Mouse (Mus musculus) kidney, postnatal 4 days (tissue): Measurements from ENCODE around the gene Vmn1r73.

ENCODE experiments used
- DNase-seq, 2 experiments: peaks; one replicate each; pipeline ENCODE4 v3.0.0; 2021; ENCODE audit warnings: mixed read lengths in 2 of 2

Vmn1r73 gene

GRCm38 (mm10) chr7:11729966-11730365, at the start of gene Vmn1r73:
TSS of gene Vmn1r73 (plus strand) at chr7:11730266.
- DNase-seq, result no peak
